Mouse (Mus musculus) embryonic facial prominence, embryonic 13.5 days (tissue): ENCODE measurements around the gene Ide. TPM values are rescaled to one million over a fixed set of nuclear protein-coding genes. Genes with fewer than 3 reads are reported as not detected.
A peak's percentile ranks its signal among the peaks of the same experiment; 100 is the strongest.

Experiments used
- ATAC-seq: fragments of 200-750 bp; cut with Nextera tagmentation; 2 replicates; pipeline ENCODE4 v1.8.0; 2017; ENCODE audit warnings: low read depth; ENCODE audit not compliant: insufficient number of reproducible peaks, insufficient read depth, low FRiP score, low TSS enrichment
- H3K27ac ChIP-seq: fragments of 300-500 bp; sonication (generic); 2 replicates; pipeline ENCODE4 v1.5.1; 2015; ENCODE audit warnings: moderate library complexity, mild to moderate bottlenecking, inconsistent platforms
- H3K27me3 ChIP-seq: fragments of 300-500 bp; sonication (generic); 2 replicates; pipeline ENCODE4 v1.6.1; 2015; ENCODE audit warnings: mild to moderate bottlenecking, inconsistent platforms
- H3K36me3 ChIP-seq: fragments of 300-500 bp; sonication (generic); 2 replicates; pipeline ENCODE4 v1.6.1; 2015; ENCODE audit warnings: mild to moderate bottlenecking, inconsistent platforms
- H3K4me1 ChIP-seq: fragments of 300-500 bp; sonication (generic); 2 replicates; pipeline ENCODE4 v1.6.1; 2015; ENCODE audit warnings: inconsistent platforms
- H3K4me2 ChIP-seq: fragments of 300-500 bp; sonication (generic); 2 replicates; pipeline ENCODE4 v1.6.1; 2015; ENCODE audit warnings: moderate library complexity, mild to moderate bottlenecking, inconsistent platforms
- H3K4me3 ChIP-seq: fragments of 300-500 bp; sonication (generic); 2 replicates; pipeline ENCODE4 v1.5.1; 2015; ENCODE audit warnings: mild to moderate bottlenecking, inconsistent platforms
- H3K9ac ChIP-seq: fragments of 300-500 bp; sonication (generic); 2 replicates; pipeline ENCODE4 v1.6.1; 2015; ENCODE audit warnings: mild to moderate bottlenecking, inconsistent platforms
- H3K9me3 ChIP-seq: fragments of 300-500 bp; sonication (generic); 2 replicates; pipeline ENCODE4 v1.6.1; 2016; ENCODE audit warnings: inconsistent platforms
- WGBS: fragments of 180-500 bp; shearing (Covaris S2); methylation state at CpG from one replicate; pipeline ENCODE4 v1.1.7; 2015; ENCODE audit warnings: mixed read lengths; 5-methylcytosine and 5-hydroxymethylcytosine counted together
- polyA plus RNA-seq: library from polyadenylated mRNA; unstranded; fragments of >200 nt; fragmentation: Nextera tagmentation; extraction: Ambion mirVana; gene quantifications from 2 replicates; pipeline ENCODE4 v1.2.1, GENCODE M21; 2015

Ide gene
- 31.9 and 32.8 TPM in 2 replicates for polyA plus RNA-seq

DNA sequence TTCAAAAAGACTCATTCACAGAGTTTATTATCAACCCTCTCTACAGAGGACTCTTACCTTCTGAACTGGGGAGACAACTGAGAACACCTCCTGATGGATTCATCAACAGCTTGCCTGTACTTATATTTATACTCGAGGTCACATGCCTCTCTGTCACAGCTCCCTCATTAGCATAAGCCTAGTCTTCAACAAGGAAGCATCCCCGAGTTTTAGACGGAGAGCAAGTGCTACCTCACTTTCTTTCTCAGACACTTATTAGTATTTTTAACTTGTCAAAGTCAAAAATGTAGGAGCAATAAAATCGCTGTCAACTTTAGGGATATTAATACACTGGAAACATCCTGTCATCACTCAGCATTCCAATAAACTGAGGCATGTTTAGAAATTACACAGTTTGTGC is at the start of gene Ide:
Ide (minus strand) TSS at position 101 of the 400 bp plus-strand sequence.
- H3K4me3 ChIP-seq = no peak within 1 kb of the TSS
- H3K4me1 ChIP-seq = no peaks in the 10 kb centered on the region
- H3K27me3 ChIP-seq = no peaks in the 10 kb centered on the region
- no peaks in the 10 kb centered on the region for H3K9me3 ChIP-seq
- WGBS = 72% methylated on average over 4 of the region's 4 CpGs
- no peak within 1 kb of the TSS for H3K27ac ChIP-seq
- no peak within 1 kb of the TSS for H3K4me2 ChIP-seq
- H3K9ac ChIP-seq = no peak within 1 kb of the TSS
- no peak for ATAC-seq
- H3K36me3 ChIP-seq = no peaks in the 10 kb centered on the region

DNA sequence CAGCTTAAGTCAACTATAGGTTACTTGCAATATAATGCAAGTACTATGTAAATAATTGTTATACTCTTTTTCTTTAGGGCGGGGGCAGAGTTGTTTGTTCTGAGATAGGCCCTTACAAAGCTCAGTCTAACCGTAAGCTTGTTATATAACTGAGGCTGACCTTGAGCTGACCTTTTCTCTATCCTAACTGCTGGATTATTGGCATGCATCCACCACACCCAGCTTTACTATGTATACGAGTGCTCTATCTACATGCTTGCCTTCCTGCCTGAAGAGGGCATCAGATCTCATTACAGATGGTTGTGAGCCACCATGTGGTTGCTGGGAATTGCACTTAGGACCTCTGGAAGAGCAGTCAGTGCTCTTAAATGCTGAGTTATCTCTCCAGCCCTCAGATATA is 48.5 kb upstream of the Ide start:
- WGBS = 83% methylated on average over 3 of the region's 3 CpGs
- no peaks in the 10 kb centered on the region for H3K4me1 ChIP-seq
- no peaks in the 10 kb centered on the region for H3K9me3 ChIP-seq
- H3K27me3 ChIP-seq = no peaks in the 10 kb centered on the region
- H3K4me3 ChIP-seq = no peak overlapping the region
- H3K27ac ChIP-seq = no peak overlapping the region
- H3K9ac ChIP-seq = no peak overlapping the region
- no peak overlapping the region for H3K4me2 ChIP-seq
- H3K36me3 ChIP-seq = peaks cover 49% of the 10 kb centered on the region
- ATAC-seq = no peak

DNA sequence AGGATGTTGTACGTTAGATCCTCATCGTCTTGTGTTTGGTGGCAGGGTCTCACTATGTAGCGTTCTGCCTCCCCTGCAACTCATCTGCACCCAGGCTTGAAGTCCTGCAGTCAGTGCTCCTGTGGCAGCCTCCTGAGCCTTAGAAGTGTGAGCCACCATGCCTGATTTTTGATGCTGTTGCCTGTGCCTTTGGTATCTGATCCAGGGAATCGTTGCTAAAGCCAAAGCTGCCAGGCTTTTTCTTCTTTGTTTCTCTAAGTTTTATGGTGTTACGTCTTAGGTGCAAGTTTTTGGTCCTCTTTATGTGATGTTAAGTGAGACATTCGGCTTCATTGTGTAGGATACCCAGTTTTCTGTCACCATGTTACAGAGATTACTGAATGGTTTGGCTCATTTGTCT is 41.2 kb upstream of the Ide start:
- Histone ChIP-seq H3K27me3 (no peaks in the 10 kb centered on the region), H3K9ac (peak overlapping the region; percentile 49), H3K27ac (no peak overlapping the region), H3K4me3 (no peak overlapping the region), H3K36me3 (no peaks in the 10 kb centered on the region), H3K9me3 (no peaks in the 10 kb centered on the region), H3K4me1 (peaks cover 12% of the 10 kb centered on the region), H3K4me2 (peak overlapping the region; percentile 30)
- WGBS = 89% methylated on average over 6 of the region's 6 CpGs
- ATAC-seq = no peak

DNA sequence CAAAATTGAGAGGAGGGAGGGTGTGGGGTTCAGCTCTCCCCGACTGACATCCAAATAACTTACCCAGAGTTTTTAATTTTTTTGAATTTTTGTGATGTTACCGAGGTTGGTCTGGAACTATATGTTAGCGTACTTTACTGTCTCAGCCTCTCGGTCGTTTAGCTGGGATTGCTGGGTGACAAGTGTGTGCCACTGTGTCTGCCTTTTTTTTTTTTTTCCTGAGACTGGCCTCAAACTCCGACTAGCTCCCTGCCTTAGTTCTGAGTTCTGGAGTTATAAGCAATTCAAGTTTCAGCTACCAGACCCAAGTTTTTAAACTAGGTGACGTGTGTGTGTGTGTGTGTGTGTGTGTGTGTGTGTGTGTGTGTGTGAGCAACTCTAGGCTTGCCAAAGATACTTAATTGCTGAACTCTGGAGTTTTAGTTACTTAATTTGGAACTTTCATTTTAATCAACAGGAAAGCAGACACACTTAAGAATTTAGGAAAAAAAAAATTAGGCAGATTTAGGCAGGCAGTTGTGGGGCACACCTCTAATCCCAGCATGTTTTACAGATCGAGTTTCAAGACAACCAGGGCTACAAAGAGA is 39.8 kb upstream of the Ide start:
- Histone ChIP-seq H3K4me2 (peak overlapping the region; percentile 67), H3K27ac (no peak overlapping the region), H3K9me3 (no peaks in the 10 kb centered on the region), H3K36me3 (no peaks in the 10 kb centered on the region), H3K9ac (peak overlapping the region; percentile 79), H3K27me3 (no peaks in the 10 kb centered on the region), H3K4me1 (peaks cover 12% of the 10 kb centered on the region), H3K4me3 (peak overlapping the region; percentile 86)
- 27% methylated on average over 8 of the region's 8 CpGs for WGBS
- no peak for ATAC-seq

DNA sequence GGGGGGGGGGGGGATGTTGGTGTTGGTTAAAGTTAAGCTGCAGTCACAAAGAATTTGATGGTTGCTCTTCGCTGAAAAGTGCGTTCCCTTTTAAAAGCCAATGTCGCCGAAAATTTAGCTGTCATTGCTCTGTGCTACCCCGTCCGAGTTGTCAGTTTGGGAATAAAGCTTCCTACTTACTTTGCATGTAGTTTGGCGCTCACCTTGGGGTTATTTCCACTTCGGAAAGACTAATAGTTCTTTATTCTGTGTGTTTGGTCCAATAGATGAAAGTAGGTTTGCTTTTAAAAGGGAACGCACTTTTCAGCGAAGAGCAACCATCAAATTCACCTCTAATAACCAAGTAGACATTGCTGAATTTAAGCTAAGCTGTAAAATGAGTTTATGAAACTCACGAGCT is 39.2 kb upstream of the Ide start:
- Histone ChIP-seq H3K9ac (peak overlapping the region; percentile 79), H3K27ac (no peak overlapping the region), H3K4me3 (peak overlapping the region; percentile 86), H3K27me3 (no peaks in the 10 kb centered on the region), H3K4me1 (peaks cover 12% of the 10 kb centered on the region), H3K4me2 (peak overlapping the region; percentile 67), H3K9me3 (no peaks in the 10 kb centered on the region), H3K36me3 (no peaks in the 10 kb centered on the region)
- under 1% methylated on average over 11 of the region's 11 CpGs for WGBS
- no peak for ATAC-seq

DNA sequence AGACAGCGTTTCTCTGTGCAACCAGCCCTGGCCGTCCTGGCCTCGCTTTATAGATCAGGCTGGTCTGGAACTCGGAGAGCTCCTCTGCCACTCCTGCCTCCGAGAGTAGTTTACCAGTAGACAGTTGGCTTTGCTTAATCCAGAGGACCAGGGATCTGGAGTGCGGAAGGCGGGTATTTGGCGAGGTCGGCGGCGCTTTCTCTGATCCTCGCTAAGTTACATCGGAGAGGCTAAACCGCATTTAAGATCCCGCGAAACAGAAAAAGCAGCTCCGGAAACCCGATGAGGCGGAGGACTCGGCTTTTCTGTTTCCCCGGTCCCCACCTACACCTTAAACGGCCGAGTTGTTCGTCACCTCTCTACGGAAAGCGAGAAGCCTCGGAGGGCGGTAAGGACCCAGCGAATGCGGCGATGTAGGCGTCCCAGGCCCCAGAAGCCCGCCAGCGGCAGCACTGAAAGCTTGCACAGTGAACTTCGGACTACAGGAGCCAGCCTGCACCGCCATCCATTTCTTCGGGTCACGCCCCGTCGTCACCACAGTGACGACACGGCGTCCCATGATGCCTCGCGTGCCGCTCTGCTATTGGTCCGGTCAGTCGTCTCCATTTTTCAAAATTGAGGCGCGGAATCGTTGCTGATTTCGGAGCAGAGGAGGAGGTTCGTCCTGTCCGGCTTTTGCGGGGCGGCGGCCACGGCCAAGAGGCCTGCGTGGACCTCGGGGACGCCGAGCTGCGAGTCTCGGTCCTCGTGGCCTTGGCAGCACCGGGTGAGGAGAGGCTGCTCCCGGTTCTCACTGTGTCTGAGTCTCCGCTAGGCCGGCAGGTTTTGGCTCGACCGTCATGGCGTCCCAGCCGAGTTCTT is 38.3 kb upstream of the Ide start, which contains the start of gene Kif11:
Kif11 (plus strand) TSS at position 649 of the 861 bp plus-strand sequence.
- H3K4me1 ChIP-seq = peaks cover 12% of the 10 kb centered on the region
- under 1% methylated on average over 73 of the region's 73 CpGs for WGBS

DNA sequence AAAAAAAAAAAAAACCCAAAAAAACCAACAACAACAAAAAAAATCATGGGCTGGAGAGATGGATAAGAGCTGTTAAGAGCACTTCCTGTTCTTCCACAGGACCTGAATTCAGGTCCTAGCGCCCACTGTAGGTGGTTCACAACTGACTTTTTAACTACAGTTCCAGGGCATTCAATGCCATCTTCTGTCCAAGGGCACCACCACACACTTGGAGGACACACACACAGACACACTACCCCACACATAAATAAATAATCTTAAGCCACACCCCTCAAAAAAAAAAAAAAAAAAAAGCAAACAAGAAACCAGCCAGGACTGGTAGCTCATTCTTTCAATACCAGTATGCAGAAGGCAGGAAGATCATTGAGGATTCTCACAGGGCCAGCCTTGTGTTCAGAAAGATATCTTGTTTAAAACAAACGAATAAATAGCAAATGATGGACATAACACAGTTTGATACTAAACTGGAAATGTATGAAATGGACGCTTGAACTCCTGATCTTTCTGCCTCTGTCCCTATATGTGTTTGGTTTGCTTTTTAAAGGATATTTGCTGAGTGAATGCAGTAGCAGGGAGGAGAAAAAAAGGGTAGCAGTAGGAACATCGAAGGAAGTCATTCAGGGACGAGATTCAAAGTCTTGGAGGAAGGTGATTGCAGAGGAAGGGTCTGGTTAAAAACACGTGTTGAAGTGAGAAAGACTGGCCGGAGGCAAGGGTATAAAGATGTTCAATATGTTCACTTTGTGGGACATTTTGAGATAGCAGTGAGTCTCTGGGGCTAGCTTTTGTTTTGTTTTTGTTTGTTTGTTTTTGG is 37.5 kb upstream of the Ide start:
- H3K36me3 ChIP-seq = no peaks in the 10 kb centered on the region
- WGBS = 19% methylated on average over 7 of the region's 7 CpGs
- H3K27ac ChIP-seq = peak overlapping the region; percentile 98
- H3K4me1 ChIP-seq = peaks cover 12% of the 10 kb centered on the region
- peak overlapping the region; percentile 68 for H3K4me2 ChIP-seq
- peak overlapping the region; percentile 79 for H3K9ac ChIP-seq
- no peaks in the 10 kb centered on the region for H3K27me3 ChIP-seq
- no peak for ATAC-seq
- H3K9me3 ChIP-seq = no peaks in the 10 kb centered on the region
- peak overlapping the region; percentile 86 for H3K4me3 ChIP-seq

More for the DNA sequence above, 38.3 kb upstream of the Ide start, which contains the start of gene Kif11:
- no peaks in the 10 kb centered on the region for H3K27me3 ChIP-seq
- no peaks in the 10 kb centered on the region for H3K9me3 ChIP-seq
- peak; percentile 98 for ATAC-seq
- H3K4me2 ChIP-seq = peak within 1 kb of the TSS; percentile 68
- H3K4me3 ChIP-seq = peak within 1 kb of the TSS; percentile 86
- H3K36me3 ChIP-seq = no peaks in the 10 kb centered on the region
- H3K27ac ChIP-seq = peak within 1 kb of the TSS; percentile 98
- peak within 1 kb of the TSS; percentile 79 for H3K9ac ChIP-seq

DNA sequence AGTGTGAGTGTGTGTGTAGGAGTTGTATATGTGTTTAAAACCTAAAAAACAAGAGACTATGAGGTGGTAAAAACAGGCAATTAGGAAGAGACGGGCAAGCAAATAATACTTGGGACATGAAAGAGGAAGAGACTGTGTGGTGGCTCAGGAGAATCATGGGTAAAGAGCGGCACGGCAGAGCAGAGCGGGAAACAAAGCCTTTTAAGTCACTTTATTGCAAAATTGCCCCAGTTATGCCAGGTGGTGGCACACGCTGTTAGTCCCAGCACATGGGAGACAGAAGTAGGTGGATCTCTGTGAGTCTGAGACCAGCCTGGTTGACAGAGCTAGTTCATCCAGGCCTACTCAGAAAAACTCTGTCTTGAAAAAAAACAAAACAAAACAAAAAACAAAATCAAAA is 32.7 kb upstream of the Ide start:
- Histone ChIP-seq H3K9me3 (no peaks in the 10 kb centered on the region), H3K27ac (no peak overlapping the region), H3K27me3 (no peaks in the 10 kb centered on the region), H3K4me3 (no peak overlapping the region), H3K36me3 (no peaks in the 10 kb centered on the region), H3K9ac (no peak overlapping the region), H3K4me2 (no peak overlapping the region), H3K4me1 (no peaks in the 10 kb centered on the region)
- whole genome bisulfite sequencing = 83% methylated on average over 5 of the region's 5 CpGs
- no peak for ATAC-seq

DNA sequence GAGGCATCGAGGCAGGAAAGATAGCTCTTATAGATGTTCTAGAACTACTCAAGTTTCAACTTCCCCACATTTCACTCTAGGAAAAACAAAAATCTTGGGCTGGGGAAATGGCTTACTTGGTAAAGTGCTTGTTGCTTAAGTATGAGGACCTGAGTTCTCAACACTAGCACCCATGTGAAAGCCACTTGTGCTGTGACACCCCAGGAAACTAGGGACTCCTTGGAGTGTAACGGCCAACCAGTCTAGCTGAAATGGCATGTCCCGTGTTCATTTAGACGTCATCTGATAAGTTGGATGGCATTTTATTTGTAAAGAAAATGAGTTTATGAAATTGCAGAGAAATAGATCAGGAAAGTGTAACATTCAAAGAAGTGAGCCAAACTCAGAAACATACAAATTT is 32.3 kb upstream of the Ide start:
- Histone ChIP-seq H3K36me3 (no peaks in the 10 kb centered on the region), H3K4me1 (no peaks in the 10 kb centered on the region), H3K9me3 (no peaks in the 10 kb centered on the region), H3K4me2 (no peak overlapping the region), H3K9ac (no peak overlapping the region), H3K27ac (no peak overlapping the region), H3K27me3 (no peaks in the 10 kb centered on the region), H3K4me3 (no peak overlapping the region)
- WGBS = 84% methylated on average over 4 of the region's 4 CpGs
- no peak for ATAC-seq

DNA sequence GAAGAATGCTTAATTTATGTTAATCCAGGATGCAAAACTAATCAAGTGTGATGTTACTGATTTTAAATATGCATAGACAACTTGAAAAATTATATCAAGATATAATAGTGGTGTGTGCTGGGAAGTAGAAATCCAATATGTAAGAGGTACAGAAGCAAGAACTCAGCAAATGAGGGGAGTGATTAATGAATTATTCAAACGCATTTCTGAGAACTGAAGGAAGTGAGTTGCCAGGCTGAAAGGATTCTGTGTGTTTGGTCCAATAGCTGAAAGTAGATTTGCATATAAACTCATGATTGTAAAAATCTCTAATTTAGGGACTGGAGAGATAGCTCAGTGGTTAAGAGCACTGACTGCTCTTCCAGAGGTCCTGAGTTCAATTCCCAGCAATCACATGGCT is 31.3 kb upstream of the Ide start:
- no peak overlapping the region for H3K27ac ChIP-seq
- no peak overlapping the region for H3K4me3 ChIP-seq
- H3K36me3 ChIP-seq = no peaks in the 10 kb centered on the region
- no peaks in the 10 kb centered on the region for H3K9me3 ChIP-seq
- ATAC-seq = no peak
- H3K4me2 ChIP-seq = no peak overlapping the region
- H3K9ac ChIP-seq = no peak overlapping the region
- WGBS = 73% methylated on average over 1 of the region's 1 CpGs
- H3K27me3 ChIP-seq = no peaks in the 10 kb centered on the region
- H3K4me1 ChIP-seq = no peaks in the 10 kb centered on the region

DNA sequence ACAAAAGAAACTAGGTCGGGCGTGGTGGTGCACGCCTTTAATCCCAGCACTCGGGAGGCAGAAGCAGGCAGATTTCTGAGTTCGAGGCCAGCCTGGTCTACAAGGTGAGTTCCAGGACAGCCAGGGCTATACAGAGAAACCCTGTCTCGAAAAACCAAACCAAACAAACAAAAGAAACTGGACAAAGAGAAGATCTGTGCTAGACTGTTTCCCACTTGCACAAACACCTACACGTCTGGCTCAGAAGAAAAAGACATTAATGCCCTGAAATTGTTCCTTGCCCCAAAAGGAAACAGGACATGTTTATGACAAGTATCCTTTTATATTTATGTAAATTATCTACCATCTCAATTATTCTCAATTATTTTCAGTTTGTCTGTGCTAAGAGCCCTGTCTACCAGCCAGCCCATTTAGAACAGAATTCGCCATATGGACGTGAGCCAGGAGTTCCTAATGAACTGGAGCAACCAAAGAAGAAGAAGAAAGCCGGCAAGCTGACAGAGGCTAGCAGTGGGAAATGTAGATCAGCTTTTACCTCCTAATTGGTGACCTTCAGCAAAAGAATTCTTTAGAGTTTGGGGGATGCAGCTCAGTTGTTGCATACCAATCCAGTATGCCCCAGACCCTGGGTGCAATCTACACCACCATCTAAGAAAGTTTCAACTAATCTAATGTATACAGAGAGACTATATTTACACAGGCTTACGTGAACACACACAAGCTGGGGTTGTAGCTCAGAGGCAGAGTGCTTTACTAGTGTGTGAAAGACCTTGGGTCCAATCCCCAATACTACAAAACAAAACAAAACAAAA is 25.7 kb upstream of the Ide start:
- H3K9me3 ChIP-seq = no peaks in the 10 kb centered on the region
- H3K27me3 ChIP-seq = no peaks in the 10 kb centered on the region
- no peak overlapping the region for H3K4me2 ChIP-seq
- no peak for ATAC-seq
- no peak overlapping the region for H3K27ac ChIP-seq
- no peaks in the 10 kb centered on the region for H3K4me1 ChIP-seq
- H3K4me3 ChIP-seq = no peak overlapping the region
- no peaks in the 10 kb centered on the region for H3K36me3 ChIP-seq
- H3K9ac ChIP-seq = no peak overlapping the region
- WGBS = 84% methylated on average over 11 of the region's 11 CpGs
